Mouse (Mus musculus) ZHBTc4 (cell line): ENCODE measurements around the gene Crisp4.
A peak's percentile ranks its signal among the peaks of the same experiment; 100 is the strongest.

Source experiments
- DNase-seq: peaks from one replicate; pipeline ENCODE4 v3.0.0-alpha.2; 2011; ENCODE audit warnings: low read depth, low spot score

The Crisp4 gene

DNA sequence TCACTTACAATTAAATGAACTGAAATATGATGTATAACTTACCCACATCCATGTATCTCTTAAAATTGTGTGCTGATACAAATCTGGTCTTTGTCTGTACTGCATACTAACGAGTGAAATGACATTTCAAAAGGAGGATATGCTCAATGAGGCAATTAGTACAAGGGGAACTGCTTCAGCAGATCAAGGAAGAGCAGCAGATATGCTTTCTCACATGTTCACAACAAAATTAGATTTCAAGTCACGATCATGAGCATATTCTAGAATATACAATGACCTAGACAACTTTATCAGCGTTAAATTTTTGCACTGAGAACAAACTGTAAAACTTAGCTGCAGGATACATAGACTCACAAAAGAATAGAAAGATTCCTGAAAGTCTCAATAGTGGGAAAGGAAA lies at the start of gene Crisp4:
Crisp4 (minus strand) TSS at position 101 of the 400 bp plus-strand sequence.
- DNase-seq = no peak

DNA sequence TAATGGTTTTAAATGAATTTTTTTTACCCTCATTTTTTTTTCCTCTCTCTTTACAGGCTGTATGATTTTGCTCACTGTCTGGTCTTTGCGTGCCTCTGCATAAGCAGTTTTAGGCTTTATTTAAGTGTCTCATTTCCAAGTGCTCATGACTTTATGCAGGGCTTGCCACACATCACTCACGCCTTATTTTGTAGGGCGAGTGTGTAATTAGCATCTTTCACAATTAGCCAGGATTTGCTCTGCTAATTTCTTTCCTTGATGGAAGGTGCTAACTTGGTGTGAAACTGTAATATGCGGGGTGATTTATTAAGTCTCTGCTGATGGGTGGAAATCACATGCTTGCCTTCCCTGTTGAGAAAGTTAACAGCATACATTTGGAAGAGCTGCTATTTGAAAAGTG lies 46.0 kb upstream of the Crisp4 start:
- DNase-seq = no peak

GRCm38 (mm10) chr1:18190714-18191712 lies 45.3 kb upstream of the Crisp4 start:
- DNase-seq = no peak

- DNase-seq = no peak
Observed at GRCm38 (mm10) chr1:18181167-18181566, 35.5 kb upstream of the Crisp4 start.

DNA sequence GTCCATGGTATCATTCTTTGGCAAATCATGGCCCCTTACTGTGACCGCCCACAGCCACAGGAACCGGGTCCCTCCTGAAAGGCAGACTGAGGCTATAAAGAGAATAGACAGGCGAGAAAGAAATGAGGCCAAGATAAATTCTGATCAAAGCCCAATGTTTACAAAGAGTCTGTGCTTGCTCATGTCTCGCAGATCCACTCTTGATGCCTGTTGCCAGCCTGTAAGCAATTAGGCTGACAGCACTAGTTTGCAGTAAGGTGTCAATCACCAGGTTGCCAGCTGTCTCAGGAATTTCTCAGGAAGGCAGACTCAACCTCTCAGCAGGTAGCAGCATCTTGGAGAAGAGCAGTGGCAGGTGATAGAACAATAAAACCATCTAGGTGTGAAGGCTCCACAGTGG lies 24.9 kb upstream of the Crisp4 start:
- DNase-seq = no peak

DNA sequence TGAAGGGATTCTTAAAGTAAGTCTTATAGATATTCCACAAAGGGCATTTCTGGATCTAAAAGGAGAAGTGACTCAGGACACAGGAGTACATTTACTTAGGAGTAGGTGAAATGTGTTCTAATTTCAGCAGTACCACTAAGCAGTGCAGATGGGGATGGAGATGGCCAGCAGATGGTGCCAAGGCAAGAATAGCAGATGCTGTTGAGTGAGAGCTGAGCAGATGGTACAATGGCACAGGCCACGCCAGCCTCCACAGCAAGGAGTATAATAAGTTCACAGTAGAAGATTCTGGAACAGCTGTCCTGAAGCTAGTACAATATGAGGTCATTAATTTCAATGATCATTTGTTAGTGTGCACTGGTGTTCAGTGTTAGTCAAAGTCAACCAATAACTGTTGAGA lies 22.6 kb upstream of the Crisp4 start:
- DNase-seq = no peak

DNA sequence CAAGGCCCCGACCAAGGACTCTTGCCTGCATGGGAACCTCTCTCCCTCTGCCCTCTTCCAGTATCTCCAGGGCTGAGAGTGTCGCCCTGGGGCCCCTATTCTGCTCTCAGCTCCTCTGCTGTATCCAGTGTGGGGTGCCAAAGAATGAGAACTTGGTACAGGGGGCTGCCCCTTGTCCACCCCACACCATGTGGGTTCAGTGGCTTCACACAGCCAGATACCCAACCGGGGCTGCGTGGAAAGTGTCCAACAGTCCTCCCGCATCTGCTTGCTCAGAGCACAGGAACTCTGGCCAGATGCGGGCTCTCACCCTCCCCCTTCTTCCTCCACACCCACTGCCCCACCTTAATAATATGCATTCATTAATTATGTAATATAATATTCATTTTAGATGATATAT lies 13.4 kb upstream of the Crisp4 start:
- no peak for DNase-seq

DNA sequence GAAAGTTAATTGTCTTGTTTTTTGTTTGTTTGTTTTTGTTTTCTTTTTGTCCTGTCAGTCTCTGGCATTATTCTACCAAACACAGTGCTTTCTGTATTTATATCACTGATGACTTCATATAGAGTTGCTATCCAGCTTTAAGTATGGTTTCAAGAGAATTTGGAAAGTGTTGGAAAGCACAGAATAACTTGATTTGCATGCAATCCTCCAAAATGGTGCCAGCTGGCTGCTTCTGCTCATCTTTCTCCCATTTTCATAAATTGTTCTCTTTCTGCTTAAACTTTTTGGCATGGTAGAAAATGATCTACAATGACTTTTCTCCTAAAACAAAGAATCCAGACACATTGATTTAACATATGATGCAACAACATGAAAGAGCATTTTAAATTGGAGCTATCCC lies 2.5 kb upstream of the Crisp4 start:
- no peak for DNase-seq

DNA sequence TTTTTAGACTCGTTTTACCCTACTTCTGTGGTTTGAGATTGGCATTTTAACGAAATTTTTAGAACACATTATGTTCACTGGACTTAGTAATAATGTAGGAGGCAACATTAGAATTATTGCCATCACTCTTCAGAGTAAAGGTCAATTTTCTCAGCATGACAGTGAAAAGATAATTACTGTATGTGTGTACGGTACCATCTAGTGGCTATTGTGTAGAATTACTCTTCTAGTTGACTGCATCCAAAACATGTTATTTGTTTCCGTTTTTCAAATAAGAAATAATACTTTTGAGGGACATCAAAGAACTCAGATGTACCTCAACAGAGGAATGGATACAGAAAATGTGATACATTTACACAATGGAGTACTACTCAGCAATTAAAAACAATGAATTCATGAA lies 14.0 kb downstream of the Crisp4 start:
- no peak for DNase-seq

- no peak for DNase-seq
Observed at GRCm38 (mm10) chr1:18129983-18130382, 15.7 kb downstream of the Crisp4 start.

DNA sequence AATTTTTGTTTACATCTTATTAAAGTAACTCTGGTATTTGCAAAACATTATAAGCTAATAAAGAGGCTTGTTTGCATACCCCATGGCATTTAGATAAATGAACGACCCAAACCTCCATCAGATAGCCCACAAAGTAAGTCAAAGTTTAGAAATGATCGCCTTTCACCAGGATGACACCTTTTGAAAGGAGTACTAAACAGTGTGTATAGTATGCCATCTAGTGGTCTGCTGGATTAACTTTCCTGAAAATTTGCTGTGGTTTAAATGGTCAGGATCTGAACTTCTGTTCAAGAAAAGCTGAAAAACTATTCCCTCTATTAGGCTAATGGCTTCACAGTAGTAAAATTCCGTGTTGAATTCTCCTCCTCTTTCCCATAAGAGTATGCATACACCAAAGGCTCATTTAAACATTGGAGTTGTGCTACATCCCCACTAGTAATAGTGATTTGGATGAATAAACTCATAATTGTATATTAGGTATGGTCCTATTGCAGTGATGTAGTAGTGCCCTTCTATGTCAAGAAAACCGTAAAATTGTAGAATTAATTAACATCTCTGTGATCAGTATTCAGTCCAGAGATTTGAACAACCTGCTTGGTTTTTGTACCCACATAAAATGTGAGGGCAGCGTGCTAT lies 38.9 kb downstream of the Crisp4 start:
- peak; percentile 61 for DNase-seq

- peak; percentile 57 for DNase-seq
Observed at GRCm38 (mm10) chr1:18105866-18106529, 39.7 kb downstream of the Crisp4 start.

GRCm38 (mm10) chr1:18105029-18105865 lies 40.5 kb downstream of the Crisp4 start:
- DNase-seq = no peak
